Mouse (Mus musculus) liver, postnatal 0 days (tissue): ENCODE results near the gene Thsd4. TPM values are rescaled to one million over a fixed set of nuclear protein-coding genes. Genes with fewer than 3 reads are reported as not detected.

ENCODE experiments used
- ATAC-seq: fragments of 200-750 bp; cut with Nextera tagmentation; 2 replicates; pipeline ENCODE4 v1.8.0; 2017; ENCODE audit warnings: mild to moderate bottlenecking, moderate library complexity
- DNase-seq: peaks from one replicate; pipeline ENCODE4 v3.0.0-alpha.2; 2016
- H3K27ac ChIP-seq: fragments of 300-500 bp; sonication (generic); 2 replicates; pipeline ENCODE4 v1.5.1; 2014; ENCODE audit warnings: antibody characterized with exemption, moderate library complexity, mild to moderate bottlenecking, low read depth
- H3K27me3 ChIP-seq: fragments of 300-500 bp; sonication (generic); 2 replicates; pipeline ENCODE4 v1.6.1; 2014; ENCODE audit warnings: low read length, control low read depth, mixed read lengths; ENCODE audit not compliant: insufficient read depth
- H3K36me3 ChIP-seq: fragments of 300-500 bp; sonication (generic); replicated peaks from 2 replicates; pipeline ENCODE4 v1.6.1; 2014; ENCODE audit warnings: mild to moderate bottlenecking, control low read depth, low read length, moderate library complexity, mixed read lengths; ENCODE audit not compliant: insufficient read depth
- H3K4me1 ChIP-seq: fragments of 300-500 bp; sonication (generic); 2 replicates; pipeline ENCODE4 v1.6.1; 2014; ENCODE audit warnings: antibody characterized with exemption, mild to moderate bottlenecking, control low read depth; ENCODE audit not compliant: insufficient read depth
- H3K4me2 ChIP-seq: fragments of 300-500 bp; sonication (generic); 2 replicates; pipeline ENCODE4 v1.6.1; 2014; ENCODE audit warnings: low read depth, mild to moderate bottlenecking, low read length, moderate library complexity, mixed read lengths
- H3K4me3 ChIP-seq: fragments of 300-500 bp; sonication (generic); 2 replicates; pipeline ENCODE4 v1.5.1; 2014; ENCODE audit warnings: low read depth, low read length
- H3K9ac ChIP-seq: fragments of 300-500 bp; sonication (generic); replicated peaks from 2 replicates; pipeline ENCODE4 v1.6.1; 2014; ENCODE audit warnings: mild to moderate bottlenecking, moderate library complexity
- H3K9me3 ChIP-seq: fragments of 300-500 bp; sonication (generic); 2 replicates; pipeline ENCODE4 v1.6.1; 2016; ENCODE audit warnings: mild to moderate bottlenecking, control low read depth, low read length, mixed read lengths
- CTCF ChIP-seq: sonication (generic); IDR thresholded peaks from 2 replicates; pipeline ENCODE4 v1.5.1; 2016; ENCODE audit warnings: antibody characterized with exemption, low read depth
- EP300 ChIP-seq: IDR thresholded peaks from 2 replicates; pipeline ENCODE4 v1.6.1; 2016; ENCODE audit warnings: antibody characterized with exemption, low read depth, mild to moderate bottlenecking
- WGBS: fragments of 180-500 bp; shearing (Covaris S2); extraction: QIAGEN DNeasy Blood & Tissue Kit; methylation state at CpG from one replicate; pipeline ENCODE4 v1.1.7; 2014; ENCODE audit not compliant: insufficient replicate concordance; 5-methylcytosine and 5-hydroxymethylcytosine counted together
- polyA plus RNA-seq: library from polyadenylated mRNA; unstranded; fragments of >200 nt; fragmentation: Nextera tagmentation; extraction: Ambion mirVana; gene quantifications from 2 replicates; pipeline ENCODE4 v1.2.1, GENCODE M21; 2015

Gene Thsd4
- polyA plus RNA-seq, 1 experiment from 2014 or later: 0.70 TPM

GRCm38 (mm10) chr9:60477991-60478750 is 43.7 kb downstream of the Thsd4 start:
- Histone ChIP-seq H3K27ac (no peak overlapping the region), H3K27me3 (0 out of 2 replicates have a peak, but pooled peaks cover 8% of the 10 kb centered on the region), H3K4me3 (no peak overlapping the region), H3K9me3 (no peaks in the 10 kb centered on the region), H3K4me1 (no peaks in the 10 kb centered on the region), H3K4me2 (no peak overlapping the region; the same call in 1 of the 2 replicates), H3K9ac (no peak overlapping the region), H3K36me3 (no peaks in the 10 kb centered on the region)
- 14% methylated on average over 14 of the region's 14 CpGs for WGBS
- DNase-seq (peak; percentile 32), ATAC-seq (peak; percentile 98)
- TF ChIP-seq EP300: no peak
- no peak for TF ChIP-seq CTCF

- no peaks in the 10 kb centered on the region for H3K9me3 ChIP-seq
- ATAC-seq: no peak
- 80% methylated on average over 13 of the region's 13 CpGs for WGBS
Observed at GRCm38 (mm10) chr9:60460010-60460982, 61.5 kb downstream of the Thsd4 start.

GRCm38 (mm10) chr9:60458468-60458962 is 63.3 kb downstream of the Thsd4 start:
- Histone ChIP-seq H3K9ac (no peak overlapping the region), H3K9me3 (no peaks in the 10 kb centered on the region), H3K4me1 (no peaks in the 10 kb centered on the region), H3K27me3 (no peaks in the 10 kb centered on the region), H3K4me3 (no peak overlapping the region), H3K27ac (no peak overlapping the region), H3K4me2 (0 out of 2 replicates have a peak overlapping the region, but pooled peaks have one; percentile 6), H3K36me3 (no peaks in the 10 kb centered on the region)
- no peak for DNase-seq
- WGBS: 62% methylated on average over 14 of the region's 14 CpGs
- no peak for ATAC-seq
- TF ChIP-seq CTCF (no peak), EP300 (no peak)

More at GRCm38 (mm10) chr9:60460010-60460982, 61.5 kb downstream of the Thsd4 start:
- TF ChIP-seq EP300 (no peak), CTCF (no peak)
- H3K9ac ChIP-seq: no peak overlapping the region
- H3K4me3 ChIP-seq: no peak overlapping the region
- H3K27ac ChIP-seq: no peak overlapping the region
- no peak overlapping the region for H3K4me2 ChIP-seq
- H3K36me3 ChIP-seq: no peaks in the 10 kb centered on the region
- H3K4me1 ChIP-seq: no peaks in the 10 kb centered on the region
- no peak for DNase-seq
- H3K27me3 ChIP-seq: no peaks in the 10 kb centered on the region

- no peak for ATAC-seq
- DNase-seq: no peak
- no peaks in the 10 kb centered on the region for H3K27me3 ChIP-seq
- H3K4me3 ChIP-seq: no peak overlapping the region
- H3K9me3 ChIP-seq: no peaks in the 10 kb centered on the region
- H3K9ac ChIP-seq: no peak overlapping the region
- WGBS: 76% methylated on average over 18 of the region's 18 CpGs
- no peaks in the 10 kb centered on the region for H3K36me3 ChIP-seq
- no peaks in the 10 kb centered on the region for H3K4me1 ChIP-seq
- TF ChIP-seq EP300 (no peak), CTCF (no peak)
- no peak overlapping the region for H3K4me2 ChIP-seq
- H3K27ac ChIP-seq: no peak overlapping the region
Observed at GRCm38 (mm10) chr9:60457359-60458210, 64.3 kb downstream of the Thsd4 start.

- no peak overlapping the region for H3K27ac ChIP-seq
- 75% methylated on average over 5 of the region's 5 CpGs for WGBS
- no peaks in the 10 kb centered on the region for H3K4me1 ChIP-seq
- H3K36me3 ChIP-seq: no peaks in the 10 kb centered on the region
- H3K4me2 ChIP-seq: no peak overlapping the region
- no peak overlapping the region for H3K9ac ChIP-seq
- H3K27me3 ChIP-seq: no peaks in the 10 kb centered on the region
- no peaks in the 10 kb centered on the region for H3K9me3 ChIP-seq
- no peak for TF ChIP-seq EP300
- TF ChIP-seq CTCF: no peak
- DNase-seq (no peak), ATAC-seq (no peak)
- no peak overlapping the region for H3K4me3 ChIP-seq
Observed at GRCm38 (mm10) chr9:60456651-60457050, 65.2 kb downstream of the Thsd4 start.
